Mouse (Mus musculus): ENCODE measurements around the gene Psmb3.

- TF ChIP-seq CTCF (IDR thresholded peaks at IDR 0.05; ENCODE audit: extremely low read depth, insufficient read depth, insufficient read length, insufficient replicate concordance) (no peak), POLR2A (IDR thresholded peaks at IDR 0.05; ENCODE audit: low read depth, low read length) (no peak)
Measured at GRCm38 (mm10) chr11:97700003-97700745, 3.0 kb upstream of the Psmb3 start, which contains the start of gene Pcgf2.
